7 mouse cellular contexts compared by ENCODE assay signal in genomic region chr7:80113989-80114388, GRCm38 (mm10). TPM values are rescaled to one million over a fixed set of nuclear protein-coding genes. Genes with fewer than 3 reads are reported as not detected.
A peak's percentile ranks its signal among the peaks of the same experiment; 100 is the strongest.
DNase-seq lines count a peak whose midpoint lies in the region; ATAC-seq and TF ChIP-seq lines count a peak whose summit lies in the region.

No protein-coding gene starts in this region.

- H3K9me3 ChIP-seq in CH12.LX (replicated peaks; ENCODE audit: low read length): no peaks in the 10 kb centered on the region
- H3K9me3 ChIP-seq in hindbrain, embryonic 15.5 days: no peaks in the 10 kb centered on the region

- DNase-seq in CH12.LX (ENCODE audit: extremely low read depth) (no peak), NIH3T3 (ENCODE audit: low read depth) (peak; percentile 67), liver (peak; percentile 41)
- DNase-seq in forelimb bud, embryonic 11.5 days (ENCODE audit: low read depth, low spot score): peak; percentile 27
- DNase-seq in urinary bladder, postnatal 4 days (ENCODE audit: low spot score in 2 of 2): no peak

- dilution Hi-C loops in CH12.LX (cut with MboI; ENCODE audit: extremely low pct_ligation_motif_present, extremely low pct_unique_long_range_greater_than_20kb, low sequenced_read_pairs): no loop called here

- ATAC-seq in hindbrain, embryonic 15.5 days (ENCODE audit: low FRiP score, low read depth): peak; percentile 20; the same call in 1 of the 2 replicates

- TF ChIP-seq EP300 in CH12.LX (IDR thresholded peaks at IDR 0.05; ENCODE audit: low read length): no peak

- H3K27me3 ChIP-seq in CH12.LX (replicated peaks) (peaks cover 1% of the 10 kb centered on the region), myocyte (ENCODE audit: control insufficient read depth, insufficient read depth, insufficient read length) (no peaks in the 10 kb centered on the region)
- H3K27me3 ChIP-seq in hindbrain, embryonic 15.5 days: no peaks in the 10 kb centered on the region

- TF ChIP-seq POLR2A in CH12.LX (IDR thresholded peaks at IDR 0.05; ENCODE audit: low read depth, low read length) (no peak), myocyte (IDR thresholded peaks at IDR 0.05; ENCODE audit: insufficient read length, low read depth) (no peak)

- WGBS in hindbrain, embryonic 15.5 days: 5% methylated on average over 10 of the region's 10 CpGs

- no peak for TF ChIP-seq RAD21 in CH12.LX (IDR thresholded peaks at IDR 0.05; ENCODE audit: low read depth, low read length)

- H3K4me3 ChIP-seq in CH12.LX (replicated peaks in 1 of 3; ENCODE audit: low read depth in 2 of 3, low read length in 2 of 3, poor library complexity in 1 of 3) (peak overlapping the region in 2 of 3 experiments; percentile 58 to 80), myocyte (peak overlapping the region; percentile 45)
- peak overlapping the region; percentile 93 for H3K4me3 ChIP-seq in hindbrain, embryonic 15.5 days

- H3K4me2 ChIP-seq in CH12.LX (ENCODE audit: insufficient read depth, low read depth, poor library complexity, severe bottlenecking) (peak overlapping the region; percentile 41), myocyte (ENCODE audit: low read depth) (peak overlapping the region; percentile 90)
- peak overlapping the region; percentile 61 for H3K4me2 ChIP-seq in hindbrain, embryonic 15.5 days

- in situ Hi-C loops in CH12.LX (cut with MboI; ENCODE audit: low pct_ligation_motif_present, low pct_unique_long_range_greater_than_20kb, low sequenced_read_pairs): no loop called here

- H3K79me2 ChIP-seq in CH12.LX (replicated peaks; ENCODE audit: control insufficient read depth, extremely low read depth, insufficient read depth, poor library complexity, severe bottlenecking) (no peaks in the 10 kb centered on the region), myocyte (ENCODE audit: control insufficient read depth, insufficient read depth) (peaks cover 31% of the 10 kb centered on the region)

- H3K36me3 ChIP-seq in CH12.LX (replicated peaks in 1 of 2; ENCODE audit: control insufficient read depth in 1 of 2, insufficient read depth in 1 of 2, low read length in 1 of 2): peaks cover 0 to 2% of the 10 kb centered on the region in 2 experiments
- no peaks in the 10 kb centered on the region for H3K36me3 ChIP-seq in hindbrain, embryonic 15.5 days
- no peaks in the 10 kb centered on the region for H3K36me3 ChIP-seq in myocyte (ENCODE audit: control insufficient read depth, insufficient read depth)

- peaks cover 9 to 21% of the 10 kb centered on the region in 2 experiments for H3K4me1 ChIP-seq in CH12.LX (ENCODE audit: control insufficient read depth in 1 of 2, insufficient read depth in 2 of 2)
- H3K4me1 ChIP-seq in hindbrain, embryonic 15.5 days (replicated peaks): peaks cover 46% of the 10 kb centered on the region

- no peak overlapping the region for H3K27ac ChIP-seq in CH12.LX (ENCODE audit: insufficient read depth, low read depth)
- peak overlapping the region; percentile 97 for H3K27ac ChIP-seq in hindbrain, embryonic 15.5 days (replicated peaks)

- H3ac ChIP-seq in myocyte (ENCODE audit: control insufficient read depth, insufficient read length): peak overlapping the region; percentile 81

- H3K9ac ChIP-seq in CH12.LX (ENCODE audit: insufficient read depth, low read depth): peak overlapping the region; percentile 42; the same call in 1 of the 2 replicates
- peak overlapping the region; percentile 96 for H3K9ac ChIP-seq in hindbrain, embryonic 15.5 days

- no peak for TF ChIP-seq CTCF in CH12.LX (conservative IDR thresholded peaks at IDR 0.05 in 1 of 2, IDR thresholded peaks at IDR 0.05 in 1 of 2; ENCODE audit: low read depth in 2 of 2, low read length in 2 of 2)

TF ChIP-seq in CH12.LX, 34 proteins besides CTCF, POLR2A, EP300 and RAD21:
- 0 out of 2 replicates have a peak, but pooled peaks have one; percentile 18 for TF ChIP-seq NELFE (IDR thresholded peaks at IDR 0.05; ENCODE audit: low read depth, low read length)
- TF ChIP-seq ELF1 (IDR thresholded peaks at IDR 0.05; ENCODE audit: low read depth, low read length): no peak
TF ChIP-seq in CH12.LX: peak in this region for 1.

TF ChIP-seq in myocyte, 11 proteins besides CTCF, POLR2A, EP300 and RAD21:
- TF ChIP-seq TCF12 (IDR thresholded peaks at IDR 0.05; ENCODE audit: insufficient read depth, poor library complexity, severe bottlenecking) (no peak), CEBPB (IDR thresholded peaks at IDR 0.05; ENCODE audit: insufficient read depth, poor library complexity, severe bottlenecking) (no peak), TCF3 (IDR thresholded peaks at IDR 0.05; ENCODE audit: insufficient read length, low read depth) (no peak), MYOG (IDR thresholded peaks at IDR 0.05; ENCODE audit: control insufficient read depth in 1 of 3, insufficient read depth in 1 of 3, insufficient read length in 2 of 3, low read depth in 2 of 3) (peak in 1 of 3 experiments; percentile 54), MYOD1 (IDR thresholded peaks at IDR 0.05; ENCODE audit: control insufficient read depth in 1 of 3, insufficient read length in 2 of 3, low read depth in 2 of 3) (peak in 1 of 3 experiments; percentile 39), POLR2AphosphoS2 (IDR thresholded peaks at IDR 0.05; ENCODE audit: insufficient read length, low read depth) (no peak)

RNA-seq across cellular contexts. Expression of gene Idh2, which starts 1.2 kb away (rescaled TPM):
- 71.1 and 96.4 TPM in 2 replicates for total RNA-seq in CH12.LX (2012; rRNA removed)
- total RNA-seq in CH12.LX (2014; rRNA removed): 20.8 and 21.5 TPM in 2 replicates
- polyA plus RNA-seq in CH12.LX (2012; ENCODE audit: insufficient read length, low read depth): 13.6 and 21.1 TPM in 2 replicates
- polyA plus RNA-seq in hindbrain, embryonic 15.5 days (2015; fragmentation: Nextera tagmentation; extraction: Ambion mirVana): 215 and 225 TPM in 2 replicates
- polyA plus RNA-seq in myocyte (2012; fragmentation: generic; extraction: Trizol): 159 TPM

Comparison
In these comparisons a context has a peak if more than half of its experiments do, and no peak if none do; other contexts are left out.
1. DNase-seq: peak in NIH3T3 (single experiment), forelimb bud, embryonic 11.5 days (single experiment) and liver (single experiment); none in CH12.LX (single experiment) and urinary bladder, postnatal 4 days (0 of 2).
2. Peak in every context shown above with its lines, with median percentiles within 50 percentile points of each other: H3K4me2 ChIP-seq and H3K4me3 ChIP-seq.